Mouse (Mus musculus) heart, embryonic 10.5 days (tissue): ENCODE results near the gene Pla2g6. TPM values are rescaled to one million over a fixed set of nuclear protein-coding genes. Genes with fewer than 3 reads are reported as not detected.

Source experiments
- DNase-seq: peaks from one replicate; pipeline ENCODE4 v3.0.0-alpha.2; 2017; ENCODE audit warnings: low spot score
- H3K27ac ChIP-seq: fragments of 300-500 bp; sonication (generic); 2 replicates; pipeline ENCODE4 v1.5.1; 2016; ENCODE audit warnings: mild to moderate bottlenecking
- H3K27me3 ChIP-seq: fragments of 300-500 bp; sonication (generic); 2 replicates; pipeline ENCODE4 v1.6.1; 2016; ENCODE audit warnings: mild to moderate bottlenecking; ENCODE audit not compliant: poor library complexity, insufficient read depth, severe bottlenecking
- H3K36me3 ChIP-seq: fragments of 300-500 bp; sonication (generic); 2 replicates; pipeline ENCODE4 v1.6.1; 2016; ENCODE audit warnings: mild to moderate bottlenecking, moderate library complexity
- H3K4me1 ChIP-seq: fragments of 300-500 bp; sonication (generic); 2 replicates; pipeline ENCODE4 v1.6.1; 2016; ENCODE audit warnings: mild to moderate bottlenecking
- H3K4me3 ChIP-seq: fragments of 300-500 bp; sonication (generic); 2 replicates; pipeline ENCODE4 v1.5.1; 2016; ENCODE audit warnings: mild to moderate bottlenecking, moderate library complexity
- H3K9me3 ChIP-seq: fragments of 300-500 bp; sonication (generic); 2 replicates; pipeline ENCODE4 v1.6.1; 2016; ENCODE audit warnings: mild to moderate bottlenecking, moderate library complexity
- WGBS: fragments of 180-500 bp; shearing (Covaris S2); methylation state at CpG from one replicate; pipeline ENCODE4 v1.1.7; 2016; 5-methylcytosine and 5-hydroxymethylcytosine counted together
- polyA plus RNA-seq: library from polyadenylated mRNA; unstranded; fragments of >200 nt; fragmentation: Nextera tagmentation; extraction: Ambion mirVana; gene quantifications from 2 replicates; pipeline ENCODE4 v1.2.1, GENCODE M21; 2016

Gene Pla2g6
- polyA plus RNA-seq, 1 experiment from 2014 or later = 17.3 TPM

DNA sequence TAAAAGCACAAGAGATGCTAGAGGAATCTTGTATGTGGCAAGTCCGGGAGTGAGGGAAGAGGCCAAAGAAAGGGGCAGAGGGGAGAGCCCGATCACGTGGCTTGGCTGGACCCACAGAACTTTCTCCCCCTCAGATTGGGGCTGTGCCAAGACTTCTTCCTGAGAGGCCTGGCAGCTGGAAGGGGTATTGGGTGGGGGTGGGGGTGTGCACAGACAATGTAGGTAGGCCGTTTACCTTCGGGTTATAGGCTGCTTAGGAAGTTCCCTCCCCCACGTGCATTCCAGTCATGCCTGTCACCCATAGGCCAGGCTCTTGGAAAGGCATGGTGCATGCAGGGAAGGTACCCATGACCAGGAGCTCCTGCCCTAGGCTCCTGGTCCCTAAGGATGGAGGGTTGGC is 31.8 kb upstream of the Pla2g6 start:
- H3K9me3 ChIP-seq = no peaks in the 10 kb centered on the region
- WGBS = 27% methylated on average over 6 of the region's 6 CpGs
- H3K27ac ChIP-seq = peak overlapping the region; percentile 59
- H3K27me3 ChIP-seq = peaks cover 13% of the 10 kb centered on the region
- no peak for DNase-seq
- H3K4me1 ChIP-seq = peaks cover 77% of the 10 kb centered on the region
- peaks cover 37% of the 10 kb centered on the region for H3K36me3 ChIP-seq
- H3K4me3 ChIP-seq = 0 out of 2 replicates have a peak overlapping the region, but pooled peaks have one; percentile 4

DNA sequence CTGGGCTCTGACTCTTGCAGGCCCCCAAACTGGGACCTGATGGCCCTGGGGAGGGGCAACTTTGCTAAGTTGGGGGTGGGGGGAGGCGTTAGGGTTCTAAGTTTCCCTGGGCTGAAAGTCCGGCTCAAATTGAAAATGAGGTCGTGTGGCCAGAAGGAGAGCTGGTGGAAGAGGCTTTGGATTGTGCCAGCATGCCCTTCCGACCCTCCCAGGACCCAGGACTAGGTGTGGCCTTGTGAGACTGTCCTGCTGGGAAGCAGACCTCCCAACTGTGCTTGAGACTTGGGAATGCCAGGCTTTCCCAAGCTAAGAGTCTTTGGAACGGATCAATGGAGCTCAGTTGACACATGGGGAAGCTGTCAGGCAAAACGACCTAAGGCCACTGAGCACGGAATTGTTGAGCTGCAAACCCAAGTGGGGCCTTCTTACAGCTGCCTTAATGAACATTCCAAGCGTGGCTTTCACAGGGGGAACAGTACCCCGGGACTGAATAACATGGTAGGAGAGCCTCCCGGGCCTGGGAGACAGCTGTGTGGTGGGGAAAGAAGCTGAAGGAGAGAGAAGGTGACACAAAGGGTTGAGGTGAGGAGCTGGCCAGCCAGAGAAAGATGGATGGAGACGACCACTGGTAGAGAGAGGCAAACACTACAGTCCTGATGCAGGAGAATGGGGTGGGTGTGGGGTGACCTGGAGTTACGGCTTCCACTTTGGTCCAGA is 29.9 kb upstream of the Pla2g6 start:
- no peaks in the 10 kb centered on the region for H3K9me3 ChIP-seq
- peaks cover 19% of the 10 kb centered on the region for H3K36me3 ChIP-seq
- H3K4me3 ChIP-seq = peak overlapping the region; percentile 67
- peaks cover 13% of the 10 kb centered on the region for H3K27me3 ChIP-seq
- no peak for DNase-seq
- peak overlapping the region; percentile 90 for H3K27ac ChIP-seq
- H3K4me1 ChIP-seq = peaks cover 66% of the 10 kb centered on the region
- WGBS = 41% methylated on average over 12 of the region's 12 CpGs

DNA sequence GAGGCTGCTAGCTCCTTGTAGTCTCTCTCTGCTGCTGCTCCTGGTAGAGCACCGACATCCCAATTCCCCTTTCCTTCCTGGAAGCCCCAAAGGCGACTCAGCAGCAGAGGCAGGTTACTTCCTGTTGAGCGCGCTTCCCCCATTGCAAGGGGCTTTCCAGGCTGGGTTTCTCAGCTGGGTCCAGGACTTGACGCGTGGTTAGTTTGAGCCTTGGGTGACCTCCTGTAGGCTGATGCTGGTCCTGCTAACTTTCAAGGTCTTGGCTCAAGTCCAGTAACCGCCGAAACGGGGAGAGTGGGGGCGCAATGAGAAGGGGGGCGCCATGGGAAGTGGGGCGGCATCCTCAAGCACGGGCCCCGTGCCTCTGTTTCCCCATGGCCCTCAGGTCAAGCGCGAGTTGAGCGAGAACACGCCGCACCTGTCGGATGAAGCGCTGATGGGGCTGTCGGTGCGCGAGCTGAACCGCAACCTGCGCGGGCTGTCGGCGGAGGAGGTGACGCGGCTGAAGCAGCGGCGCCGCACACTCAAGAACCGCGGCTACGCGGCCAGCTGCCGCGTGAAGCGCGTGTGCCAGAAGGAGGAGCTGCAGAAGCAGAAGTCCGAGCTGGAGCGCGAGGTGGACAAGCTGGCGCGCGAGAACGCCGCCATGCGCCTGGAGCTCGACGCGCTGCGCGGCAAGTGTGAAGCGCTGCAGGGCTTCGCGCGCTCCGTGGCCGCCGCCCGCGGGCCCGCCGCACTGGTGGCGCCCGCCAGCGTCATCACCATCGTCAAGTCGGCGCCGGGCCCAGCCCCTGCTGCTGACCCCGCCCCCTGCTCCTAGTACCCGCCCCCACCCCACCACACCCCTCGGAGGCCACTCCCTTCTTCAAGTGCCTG is 29.1 kb upstream of the Pla2g6 start:
- peak overlapping the region; percentile 67 for H3K4me3 ChIP-seq
- H3K4me1 ChIP-seq = peaks cover 66% of the 10 kb centered on the region
- H3K27ac ChIP-seq = peak overlapping the region; percentile 90

DNA sequence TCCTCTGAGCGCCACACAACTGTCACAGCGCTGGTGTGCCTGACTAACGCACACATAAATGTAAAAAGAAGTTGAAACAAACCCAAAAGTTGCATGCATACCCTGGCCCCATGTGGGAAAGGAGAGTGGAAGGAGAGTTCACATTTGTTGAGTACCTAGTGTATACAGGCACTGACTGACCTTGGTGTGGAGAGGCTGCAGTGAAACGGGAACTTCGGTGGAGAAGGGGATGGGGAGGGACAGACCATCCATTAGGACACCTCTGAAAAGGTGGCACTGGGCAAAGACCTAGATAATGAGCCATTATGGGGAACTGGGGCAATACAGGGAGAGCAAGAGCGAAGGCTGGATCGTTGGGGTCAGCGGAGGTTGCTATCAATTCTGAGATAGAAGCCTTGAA is 28.3 kb upstream of the Pla2g6 start:
- Histone ChIP-seq H3K36me3 (peaks cover 4% of the 10 kb centered on the region; the same call in 1 of the 2 replicates), H3K9me3 (no peaks in the 10 kb centered on the region), H3K27ac (peak overlapping the region; percentile 90), H3K4me1 (peaks cover 67% of the 10 kb centered on the region), H3K4me3 (peak overlapping the region; percentile 67), H3K27me3 (peaks cover 13% of the 10 kb centered on the region)
- 67% methylated on average over 8 of the region's 8 CpGs for WGBS
- no peak for DNase-seq

More for the DNA sequence above, 29.1 kb upstream of the Pla2g6 start:
- Histone ChIP-seq H3K36me3 (peaks cover 11% of the 10 kb centered on the region), H3K9me3 (no peaks in the 10 kb centered on the region), H3K27me3 (peaks cover 13% of the 10 kb centered on the region)
- peak; percentile 93 for DNase-seq
- WGBS = under 1% methylated on average over 75 of the region's 77 CpGs

DNA sequence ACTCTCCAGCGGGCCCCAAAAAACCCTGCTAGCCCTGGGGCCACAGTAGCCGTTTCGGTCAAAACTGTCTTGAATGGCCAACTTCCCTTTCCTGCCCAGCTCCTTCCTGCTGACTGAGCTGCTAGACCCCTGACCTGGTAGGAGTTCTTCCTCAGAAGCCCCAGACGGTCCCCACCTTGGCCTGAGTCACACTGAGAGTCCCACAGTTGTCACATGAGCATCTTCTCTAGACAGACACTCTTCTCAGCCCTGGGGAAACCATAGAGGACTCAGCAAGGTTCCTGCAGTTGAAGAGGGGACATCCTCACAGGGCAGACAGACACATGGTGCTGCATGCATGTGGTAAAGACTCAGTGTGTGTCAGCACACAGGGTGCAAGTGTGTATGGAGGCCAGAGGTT is 26.4 kb upstream of the Pla2g6 start:
- no peaks in the 10 kb centered on the region for H3K9me3 ChIP-seq
- no peaks in the 10 kb centered on the region for H3K36me3 ChIP-seq
- H3K4me1 ChIP-seq = peaks cover 59% of the 10 kb centered on the region
- 63% methylated on average over 4 of the region's 4 CpGs for WGBS
- H3K4me3 ChIP-seq = no peak overlapping the region
- H3K27me3 ChIP-seq = peaks cover 13% of the 10 kb centered on the region
- no peak for DNase-seq
- no peak overlapping the region for H3K27ac ChIP-seq

DNA sequence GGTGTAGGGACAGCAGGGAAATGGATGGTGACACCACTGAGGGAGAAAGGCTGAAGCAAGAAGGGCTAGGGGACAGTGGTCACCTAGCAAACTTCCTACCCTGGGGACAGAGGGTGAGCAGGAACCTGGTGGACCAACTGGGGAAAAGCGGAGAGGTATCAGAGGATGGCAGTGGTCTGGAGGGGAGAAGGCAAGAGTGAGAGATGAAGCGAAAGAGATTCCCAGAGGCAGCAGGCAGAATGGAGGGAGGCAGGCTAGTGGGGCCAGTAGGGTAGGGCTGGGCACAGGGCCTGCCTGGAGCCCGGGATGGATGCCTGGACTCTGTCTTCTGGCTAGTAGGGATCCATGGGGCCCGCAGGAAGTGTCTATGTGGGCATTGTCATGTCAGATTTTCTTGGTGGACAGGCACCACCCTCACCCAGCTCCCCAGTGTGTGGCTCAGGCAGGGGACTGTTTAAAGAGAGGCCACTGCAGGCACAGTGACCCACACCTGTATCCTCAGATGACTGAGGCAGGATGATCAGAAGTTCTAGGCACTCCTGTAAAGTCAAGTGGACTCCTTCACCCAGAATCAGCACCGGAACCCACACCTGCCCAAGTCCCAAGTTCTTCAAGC is 25.6 kb upstream of the Pla2g6 start:
- Histone ChIP-seq H3K4me1 (peaks cover 66% of the 10 kb centered on the region), H3K9me3 (no peaks in the 10 kb centered on the region), H3K27ac (no peak overlapping the region), H3K27me3 (peaks cover 16% of the 10 kb centered on the region), H3K4me3 (no peak overlapping the region), H3K36me3 (no peaks in the 10 kb centered on the region)
- WGBS = 91% methylated on average over 5 of the region's 5 CpGs
- DNase-seq = no peak

DNA sequence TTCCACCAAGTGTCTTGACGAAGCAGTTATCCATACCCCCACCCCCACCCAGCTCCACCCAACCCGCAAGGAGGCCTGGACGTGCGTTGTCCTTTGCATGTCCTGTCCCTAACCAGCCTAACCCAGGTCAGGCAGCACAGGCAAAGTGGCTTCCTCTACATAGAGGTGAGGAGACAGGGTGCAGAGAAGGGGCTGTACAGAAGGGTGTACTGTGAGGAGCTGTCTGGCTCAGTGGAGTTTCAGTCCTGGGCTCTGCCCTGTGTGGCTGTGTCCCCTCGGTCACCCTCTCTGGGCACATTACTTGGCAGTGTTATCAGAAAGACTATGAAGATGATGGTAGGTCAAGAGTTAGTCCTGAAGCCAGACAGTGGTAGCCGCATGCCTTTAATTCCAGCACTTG is 24.3 kb upstream of the Pla2g6 start:
- Histone ChIP-seq H3K4me3 (no peak overlapping the region), H3K4me1 (peaks cover 62% of the 10 kb centered on the region), H3K27me3 (peaks cover 18% of the 10 kb centered on the region), H3K27ac (0 out of 2 replicates have a peak overlapping the region, but pooled peaks have one; percentile 18), H3K36me3 (no peaks in the 10 kb centered on the region), H3K9me3 (no peaks in the 10 kb centered on the region)
- DNase-seq = no peak
- WGBS = 81% methylated on average over 6 of the region's 6 CpGs

DNA sequence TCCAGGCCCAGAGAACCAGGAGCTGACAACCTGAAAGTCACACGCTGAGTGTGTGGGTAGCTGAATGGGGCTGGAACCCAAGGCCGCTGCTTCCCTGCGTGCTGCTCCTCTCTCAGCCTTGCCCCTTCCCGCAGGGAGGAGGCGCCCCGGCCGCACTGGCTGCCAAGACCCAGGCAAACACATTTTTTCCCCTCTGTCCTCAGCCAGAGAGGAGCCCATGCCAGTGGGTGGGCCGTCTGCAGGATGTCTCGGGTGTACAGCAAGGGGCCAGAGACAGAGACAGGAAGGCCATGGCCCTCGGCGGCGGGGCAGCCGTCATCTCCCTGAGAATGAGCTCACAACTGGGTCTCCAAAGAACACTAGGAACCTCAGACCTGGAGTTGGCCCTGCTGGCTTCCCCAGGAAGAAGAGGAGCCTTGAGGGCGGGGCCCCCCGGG is 23.2 kb upstream of the Pla2g6 start:
- DNase-seq = no peak
- 20% methylated on average over 15 of the region's 15 CpGs for WGBS
- Histone ChIP-seq H3K4me1 (peaks cover 58% of the 10 kb centered on the region), H3K4me3 (0 out of 2 replicates have a peak overlapping the region, but pooled peaks have one; percentile 10), H3K27me3 (peaks cover 13% of the 10 kb centered on the region), H3K9me3 (no peaks in the 10 kb centered on the region), H3K36me3 (no peaks in the 10 kb centered on the region), H3K27ac (peak overlapping the region; percentile 67)

DNA sequence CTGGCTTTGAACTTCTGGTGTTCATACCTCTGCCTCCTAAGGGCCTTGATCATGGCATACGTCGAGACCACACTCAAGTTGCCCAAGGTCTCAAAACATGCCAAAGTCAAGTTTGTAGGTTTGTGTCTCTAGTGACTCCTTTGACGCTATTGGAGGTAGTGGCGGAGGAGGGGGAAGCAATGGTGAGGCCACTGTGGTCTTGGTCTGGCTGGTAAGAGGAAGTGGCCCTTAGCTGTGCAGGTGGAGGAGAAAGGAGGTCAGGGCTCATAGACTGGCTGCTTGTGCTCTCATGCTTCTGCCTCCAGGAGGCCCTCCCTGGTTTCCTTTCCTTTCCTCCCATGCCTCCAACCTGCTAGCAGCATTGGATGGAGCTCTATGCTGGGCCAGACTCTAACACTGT is 22.7 kb upstream of the Pla2g6 start:
- Histone ChIP-seq H3K9me3 (no peaks in the 10 kb centered on the region), H3K27ac (peak overlapping the region; percentile 67), H3K27me3 (peaks cover 8% of the 10 kb centered on the region), H3K4me1 (peaks cover 59% of the 10 kb centered on the region), H3K36me3 (no peaks in the 10 kb centered on the region), H3K4me3 (0 out of 2 replicates have a peak overlapping the region, but pooled peaks have one; percentile 10)
- WGBS = 85% methylated on average over 4 of the region's 4 CpGs
- DNase-seq = no peak

DNA sequence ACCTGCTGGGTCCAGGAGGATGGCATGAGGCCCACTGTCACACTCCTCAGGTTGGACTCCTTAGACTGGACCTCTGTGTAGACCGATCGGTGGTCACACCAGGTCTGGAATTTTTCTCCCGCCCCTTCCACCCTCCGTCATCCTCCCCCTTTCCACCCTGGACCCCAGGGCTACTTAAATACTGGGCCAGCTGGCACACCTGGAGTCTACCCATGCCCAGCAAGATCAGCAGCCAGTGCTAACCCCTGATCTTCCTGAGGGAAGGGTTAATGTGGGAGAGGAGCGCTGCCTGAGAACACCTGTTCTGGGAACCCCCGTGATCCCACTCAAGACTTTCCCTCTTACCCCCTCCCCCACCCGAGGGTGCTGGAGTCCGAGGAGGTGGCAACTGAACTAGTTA is 20.5 kb upstream of the Pla2g6 start:
- H3K36me3 ChIP-seq = no peaks in the 10 kb centered on the region
- peaks cover 55% of the 10 kb centered on the region for H3K4me1 ChIP-seq
- DNase-seq = no peak
- H3K9me3 ChIP-seq = no peaks in the 10 kb centered on the region
- peak overlapping the region; percentile 76 for H3K4me3 ChIP-seq
- H3K27ac ChIP-seq = peak overlapping the region; percentile 91; the same call in 1 of the 2 replicates
- 62% methylated on average over 8 of the region's 8 CpGs for WGBS
- H3K27me3 ChIP-seq = 0 out of 2 replicates have a peak, but pooled peaks cover 5% of the 10 kb centered on the region

DNA sequence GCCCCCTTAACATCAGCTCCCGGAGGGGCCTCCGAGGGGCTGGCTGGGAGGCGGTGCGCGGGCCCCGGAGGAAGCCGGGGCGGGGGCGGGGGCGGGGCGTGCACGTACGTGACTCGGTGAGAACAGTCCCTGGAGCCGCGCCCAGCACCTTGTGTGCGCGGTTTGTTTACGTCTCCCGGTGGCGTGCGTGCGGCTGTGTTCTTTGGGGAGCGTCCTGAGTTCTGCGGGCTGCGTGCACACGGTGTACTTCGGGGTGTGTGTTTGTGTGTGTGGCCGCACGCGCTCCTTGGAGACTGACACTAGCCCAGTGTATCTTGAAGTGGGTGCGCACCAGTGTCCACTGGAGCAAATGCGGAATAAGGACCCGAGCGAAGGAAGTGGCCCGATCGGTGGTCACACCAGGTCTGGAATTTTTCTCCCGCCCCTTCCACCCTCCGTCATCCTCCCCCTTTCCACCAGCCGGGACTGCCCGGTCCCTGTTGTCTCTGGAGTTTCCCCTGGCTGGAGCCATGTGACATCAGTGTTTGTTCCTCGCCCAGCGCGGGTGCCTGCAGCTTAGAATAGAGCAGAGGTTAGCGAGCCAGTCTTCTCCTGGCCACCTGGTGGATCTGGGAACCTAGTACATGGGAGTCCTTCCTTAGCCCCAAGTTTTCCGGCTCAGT is 19.8 kb upstream of the Pla2g6 start:
- peak; percentile 93 for DNase-seq
- Histone ChIP-seq H3K4me3 (peak overlapping the region; percentile 76), H3K27me3 (0 out of 2 replicates have a peak, but pooled peaks cover 5% of the 10 kb centered on the region), H3K27ac (peak overlapping the region; percentile 91), H3K36me3 (no peaks in the 10 kb centered on the region), H3K9me3 (no peaks in the 10 kb centered on the region), H3K4me1 (peaks cover 55% of the 10 kb centered on the region)
- WGBS = 1% methylated on average over 46 of the region's 46 CpGs

DNA sequence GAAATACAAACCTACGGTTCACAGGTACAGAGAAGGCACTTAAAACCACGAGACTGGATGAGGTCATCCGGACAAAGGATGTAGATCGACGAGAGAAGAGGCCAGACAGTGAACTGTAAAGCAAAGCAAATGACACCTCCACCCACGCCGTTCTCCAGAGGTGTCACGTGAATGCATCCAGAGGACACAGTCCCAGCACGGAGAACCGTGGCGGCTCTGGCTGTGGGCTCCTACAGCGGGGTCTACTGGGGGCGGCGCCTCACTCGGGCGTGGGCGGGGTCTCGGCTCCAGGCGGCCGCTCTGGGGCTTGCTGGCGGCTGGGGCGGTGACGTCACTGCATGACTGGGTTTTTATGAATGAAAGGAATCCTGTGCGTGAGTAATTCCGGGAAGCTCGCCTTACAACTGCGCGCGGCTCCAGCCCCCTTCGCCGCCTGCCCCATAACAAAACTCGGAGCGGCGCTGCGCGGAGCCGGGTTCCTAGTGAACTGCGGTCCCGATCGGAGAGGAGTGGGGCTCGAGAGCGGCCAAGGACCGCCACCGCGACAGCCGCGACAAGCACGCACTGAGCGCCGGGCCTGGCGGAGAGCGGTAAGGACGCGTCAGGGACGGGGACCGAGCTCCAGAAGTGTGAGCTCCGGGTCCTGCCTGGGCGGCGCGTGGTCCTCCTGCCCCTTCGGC is 19.1 kb upstream of the Pla2g6 start:
- Histone ChIP-seq H3K4me3 (peak overlapping the region; percentile 76), H3K4me1 (peaks cover 50% of the 10 kb centered on the region), H3K9me3 (no peaks in the 10 kb centered on the region), H3K36me3 (no peaks in the 10 kb centered on the region), H3K27me3 (0 out of 2 replicates have a peak, but pooled peaks cover 5% of the 10 kb centered on the region), H3K27ac (peak overlapping the region; percentile 91)
- WGBS = under 1% methylated on average over 61 of the region's 61 CpGs
- DNase-seq = peak; percentile 98
